Mouse (Mus musculus): ENCODE results near the gene Bex6. TPM values are rescaled to one million over a fixed set of nuclear protein-coding genes. Genes with fewer than 3 reads are reported as not detected.

The Bex6 gene
- total RNA-seq, 2 experiments from 2014 or later = not detected

Other genes with a start within 250 kb of the Bex6 start
- gene Pigz, start 246.0 kb upstream of the Bex6 start, total RNA-seq (2021) = 1 to 10 TPM; 1.7 to 3.3 TPM
- gene 0610012G03Rik, start 231.3 kb upstream of the Bex6 start, total RNA-seq (2021) = 10 to 100 TPM; 81.8 to 82.0 TPM
- 10 to 100 TPM; 21.4 to 25.5 TPM for gene Ncbp2, start 231.3 kb upstream of the Bex6 start, total RNA-seq (2021)
- gene Senp5, start 176.5 kb upstream of the Bex6 start, total RNA-seq (2021) = 10 to 100 TPM; 11.9 to 13.3 TPM
- gene Pak2, start 100.5 kb upstream of the Bex6 start, total RNA-seq (2021) = 10 to 100 TPM; 24.7 to 27.7 TPM
- 10 to 100 TPM; 19.2 to 21.9 TPM for gene Pigx, start 80.1 kb upstream of the Bex6 start, total RNA-seq (2021)
- 10 to 100 TPM in 1 of 2 experiments, 1 to 10 TPM in 1; 8.9 to 10.9 TPM for gene Cep19, start 80.0 kb upstream of the Bex6 start, total RNA-seq (2021)
- 1 to 10 TPM; 5.3 to 5.6 TPM for gene Nrros, start 14.2 kb upstream of the Bex6 start, total RNA-seq (2021)
- 10 to 100 TPM; 12.8 to 13.1 TPM for gene Fbxo45, start 67.3 kb downstream of the Bex6 start, total RNA-seq (2021)
- 1 to 10 TPM; 7.2 to 7.8 TPM for gene Wdr53, start 67.4 kb downstream of the Bex6 start, total RNA-seq (2021)
- gene Smco1, start 91.6 kb downstream of the Bex6 start, total RNA-seq (2021) = 10 to 100 TPM; 25.6 to 30.3 TPM
- gene Rnf168, start 97.6 kb downstream of the Bex6 start, total RNA-seq (2021) = 10 to 100 TPM; 13.2 to 15.0 TPM
- gene Ubxn7, start 152.4 kb downstream of the Bex6 start, total RNA-seq (2021) = 10 to 100 TPM; 22.9 to 24.0 TPM
- not detected for gene Tm4sf19, start 220.7 kb downstream of the Bex6 start, total RNA-seq (2021)
- 1 to 10 TPM; 7.4 to 8.0 TPM for gene Tctex1d2, start 239.9 kb downstream of the Bex6 start, total RNA-seq (2021)